Mouse (Mus musculus) midbrain, postnatal 0 days (tissue): ENCODE measurements around the gene Akr1b10. TPM values are rescaled to one million over a fixed set of nuclear protein-coding genes. Genes with fewer than 3 reads are reported as not detected.
"Not testable (repeated sequence)": the region's sequence is repeated elsewhere in the genome, so short reads cannot be mapped to it uniquely, and the experiment has no call there.

Source experiments
- ATAC-seq: fragments of 200-750 bp; cut with Nextera tagmentation; 2 replicates; pipeline ENCODE4 v1.8.0; 2017; ENCODE audit warnings: moderate number of reproducible peaks, mild to moderate bottlenecking, moderate TSS enrichment, moderate library complexity; ENCODE audit not compliant: low FRiP score
- DNase-seq: peaks from one replicate; pipeline ENCODE4 v3.0.0-alpha.2; 2015; ENCODE audit warnings: low spot score
- H3K27ac ChIP-seq: fragments of 300-500 bp; sonication (generic); 2 replicates; pipeline ENCODE4 v1.5.1; 2014; ENCODE audit warnings: low read depth, mild to moderate bottlenecking, low read length, mixed read lengths
- H3K27me3 ChIP-seq: fragments of 300-500 bp; sonication (generic); 2 replicates; pipeline ENCODE4 v1.6.1; 2014; ENCODE audit warnings: low read length, control low read depth, mixed read lengths; ENCODE audit not compliant: insufficient read depth
- H3K36me3 ChIP-seq: fragments of 300-500 bp; sonication (generic); 2 replicates; pipeline ENCODE4 v1.6.1; 2014; ENCODE audit warnings: low read length, control low read depth, mixed read lengths; ENCODE audit not compliant: insufficient read depth
- H3K4me1 ChIP-seq: fragments of 300-500 bp; sonication (generic); 2 replicates; pipeline ENCODE4 v1.6.1; 2014; ENCODE audit warnings: mild to moderate bottlenecking, control low read depth, antibody characterized with exemption, low read length, mixed read lengths; ENCODE audit not compliant: insufficient read depth
- H3K4me2 ChIP-seq: fragments of 300-500 bp; sonication (generic); 2 replicates; pipeline ENCODE4 v1.6.1; 2014; ENCODE audit warnings: low read depth, mild to moderate bottlenecking, low read length, mixed read lengths; ENCODE audit not compliant: poor library complexity, severe bottlenecking
- H3K4me3 ChIP-seq: fragments of 300-500 bp; sonication (generic); 2 replicates; pipeline ENCODE4 v1.5.1; 2014; ENCODE audit warnings: low read depth, mild to moderate bottlenecking, low read length, moderate library complexity
- H3K9ac ChIP-seq: fragments of 300-500 bp; sonication (generic); replicated peaks from 2 replicates; pipeline ENCODE4 v1.6.1; 2014; ENCODE audit warnings: mild to moderate bottlenecking, low read length, moderate library complexity, mixed read lengths; ENCODE audit not compliant: poor library complexity, severe bottlenecking
- H3K9me3 ChIP-seq: fragments of 300-500 bp; sonication (generic); 2 replicates; pipeline ENCODE4 v1.6.1; 2016; ENCODE audit warnings: low read length, control low read depth
- CTCF ChIP-seq: IDR thresholded peaks from 2 replicates; pipeline ENCODE4 v1.5.1; 2016; ENCODE audit warnings: antibody characterized with exemption, mild to moderate bottlenecking
- WGBS: fragments of 180-500 bp; shearing (Covaris S2); extraction: QIAGEN DNeasy Blood & Tissue Kit; methylation state at CpG from one replicate; pipeline ENCODE4 v1.1.7; 2014; 5-methylcytosine and 5-hydroxymethylcytosine counted together
- polyA plus RNA-seq: library from polyadenylated mRNA; unstranded; fragments of >200 nt; fragmentation: Nextera tagmentation; extraction: Ambion mirVana; gene quantifications from 2 replicates; pipeline ENCODE4 v1.2.1, GENCODE M21; 2015
- total RNA-seq: library from RNA; depleted of rRNA; stranded (reverse); fragments of >200 nt; gene quantifications from 2 replicates; pipeline ENCODE4 v1.2.3, GENCODE M21; 2014

Gene Akr1b10
- total and polyA plus RNA-seq, 2 experiments from 2014 or later: 9.5 to 15.0 TPM

- Histone ChIP-seq H3K9me3 (no peaks in the 10 kb centered on the region), H3K9ac (no peak overlapping the region), H3K27me3 (no peaks in the 10 kb centered on the region), H3K4me1 (no peaks in the 10 kb centered on the region), H3K4me2 (no peak overlapping the region), H3K27ac (no peak overlapping the region), H3K36me3 (no peaks in the 10 kb centered on the region), H3K4me3 (no peak overlapping the region)
- no peak for TF ChIP-seq CTCF
- no peak for DNase-seq
- WGBS: 39% methylated on average over 10 of the region's 10 CpGs
- no peak for ATAC-seq
Observed at GRCm38 (mm10) chr6:34344135-34344850, 39.7 kb upstream of the Akr1b10 start.

- Histone ChIP-seq H3K36me3 (no peaks in the 10 kb centered on the region), H3K4me3 (no peak overlapping the region), H3K27ac (no peak overlapping the region), H3K9ac (no peak overlapping the region), H3K27me3 (no peaks in the 10 kb centered on the region), H3K4me2 (no peak overlapping the region), H3K4me1 (no peaks in the 10 kb centered on the region), H3K9me3 (no peaks in the 10 kb centered on the region)
- TF ChIP-seq CTCF: no peak
- WGBS: 24% methylated on average over 9 of the region's 9 CpGs
- ATAC-seq (no peak), DNase-seq (peak; percentile 12)
Observed at GRCm38 (mm10) chr6:34344935-34345334, 39.1 kb upstream of the Akr1b10 start.

- Histone ChIP-seq H3K4me3 (no peak overlapping the region), H3K9ac (no peak overlapping the region), H3K4me1 (no peaks in the 10 kb centered on the region), H3K27ac (no peak overlapping the region), H3K27me3 (no peaks in the 10 kb centered on the region), H3K4me2 (no peak overlapping the region), H3K9me3 (no peaks in the 10 kb centered on the region), H3K36me3 (no peaks in the 10 kb centered on the region)
- peak; percentile 88 for DNase-seq
- peak; percentile 91 for TF ChIP-seq CTCF
- peak; percentile 54; the same call in 1 of the 2 replicates for ATAC-seq
- 51% methylated on average over 14 of the region's 14 CpGs for WGBS
Observed at GRCm38 (mm10) chr6:34346096-34346898, 37.7 kb upstream of the Akr1b10 start.

GRCm38 (mm10) chr6:34350037-34350699, 33.9 kb upstream of the Akr1b10 start:
- no peak overlapping the region for H3K9ac ChIP-seq
- no peaks in the 10 kb centered on the region for H3K4me1 ChIP-seq
- DNase-seq: no peak
- no peak for ATAC-seq
- H3K36me3 ChIP-seq: no peaks in the 10 kb centered on the region
- no peak for TF ChIP-seq CTCF
- H3K27ac ChIP-seq: no peak overlapping the region
- H3K27me3 ChIP-seq: no peaks in the 10 kb centered on the region
- 84% methylated on average over 12 of the region's 12 CpGs for WGBS
- no peaks in the 10 kb centered on the region for H3K9me3 ChIP-seq
- H3K4me3 ChIP-seq: no peak overlapping the region
- H3K4me2 ChIP-seq: no peak overlapping the region

- not testable (repeated sequence) for ATAC-seq
Observed at GRCm38 (mm10) chr6:34351481-34351880, 32.5 kb upstream of the Akr1b10 start.

GRCm38 (mm10) chr6:34352401-34352800, 31.6 kb upstream of the Akr1b10 start:
- Histone ChIP-seq H3K9ac (no peak overlapping the region), H3K4me3 (no peak overlapping the region), H3K9me3 (no peaks in the 10 kb centered on the region), H3K4me2 (no peak overlapping the region), H3K4me1 (no peaks in the 10 kb centered on the region), H3K36me3 (no peaks in the 10 kb centered on the region), H3K27me3 (no peaks in the 10 kb centered on the region), H3K27ac (no peak overlapping the region)
- DNase-seq (no peak), ATAC-seq (no peak)
- WGBS: 91% methylated on average over 3 of the region's 3 CpGs
- TF ChIP-seq CTCF: no peak

More at GRCm38 (mm10) chr6:34351481-34351880, 32.5 kb upstream of the Akr1b10 start:
- not testable (repeated sequence) for H3K4me3 ChIP-seq, H3K4me2 ChIP-seq, DNase-seq, H3K27me3 ChIP-seq, H3K36me3 ChIP-seq, H3K9me3 ChIP-seq, H3K27ac ChIP-seq, H3K4me1 ChIP-seq, H3K9ac ChIP-seq
- WGBS: 58% methylated on average over 8 of the region's 10 CpGs
